Mouse (Mus musculus): Measurements from ENCODE around the gene Isy1. TPM values are rescaled to one million over a fixed set of nuclear protein-coding genes. Genes with fewer than 3 reads are reported as not detected.
"Not testable (repeated sequence)": the region's sequence is repeated elsewhere in the genome, so short reads cannot be mapped to it uniquely, and the experiment has no call there.

Gene Isy1
- polyA plus RNA-seq, 1 experiment, result 21.9 TPM

- Histone ChIP-seq H3K4me3 (replicated peaks; ENCODE audit: control insufficient read depth, low read depth, low read length) (peak overlapping the region; percentile 36), H3K27ac (ENCODE audit: control insufficient read depth, insufficient read depth, low read depth, low read length, poor library complexity) (peak overlapping the region; percentile 11), H3K4me1 (ENCODE audit: control insufficient read depth, insufficient read depth, low read length) (peaks cover 4% of the 10 kb centered on the region; the same call in 1 of the 2 replicates)
- 41% methylated on average over 1 of the region's 1 CpGs for WGBS
- no peak for TF ChIP-seq CTCF (IDR thresholded peaks at IDR 0.05; ENCODE audit: control insufficient read depth, insufficient read depth, low read length)
- no peak for TF ChIP-seq POLR2A (IDR thresholded peaks at IDR 0.05; ENCODE audit: borderline replicate concordance, control insufficient read depth, low read depth, low read length)
Measured at GRCm38 (mm10) chr6:87776663-87777062, 61.9 kb downstream of the Isy1 start.

GRCm38 (mm10) chr6:87775588-87776245 is 62.9 kb downstream of the Isy1 start:
- Histone ChIP-seq H3K4me1 (ENCODE audit: control insufficient read depth, insufficient read depth, low read length) (peaks cover 4% of the 10 kb centered on the region; the same call in 1 of the 2 replicates), H3K4me3 (replicated peaks; ENCODE audit: control insufficient read depth, low read depth, low read length) (no peak overlapping the region), H3K27ac (ENCODE audit: control insufficient read depth, insufficient read depth, low read depth, low read length, poor library complexity) (peak overlapping the region; percentile 74)
- TF ChIP-seq CTCF (IDR thresholded peaks at IDR 0.05; ENCODE audit: control insufficient read depth, insufficient read depth, low read length), result no peak
- no peak; the same call in 1 of the 2 replicates for TF ChIP-seq POLR2A (IDR thresholded peaks at IDR 0.05; ENCODE audit: borderline replicate concordance, control insufficient read depth, low read depth, low read length)
- WGBS, result 24% methylated on average over 3 of the region's 3 CpGs

GRCm38 (mm10) chr6:87774909-87775308 is 63.7 kb downstream of the Isy1 start:
- Histone ChIP-seq H3K4me1 (ENCODE audit: control insufficient read depth, insufficient read depth, low read length) (peaks cover 4% of the 10 kb centered on the region; the same call in 1 of the 2 replicates), H3K27ac (ENCODE audit: control insufficient read depth, insufficient read depth, low read depth, low read length, poor library complexity) (no peak overlapping the region), H3K4me3 (replicated peaks; ENCODE audit: control insufficient read depth, low read depth, low read length) (no peak overlapping the region)
- 70% methylated on average over 9 of the region's 9 CpGs for WGBS
- no peak for TF ChIP-seq POLR2A (IDR thresholded peaks at IDR 0.05; ENCODE audit: borderline replicate concordance, control insufficient read depth, low read depth, low read length)
- TF ChIP-seq CTCF (IDR thresholded peaks at IDR 0.05; ENCODE audit: control insufficient read depth, insufficient read depth, low read length), result no peak

- Histone ChIP-seq H3K4me1 (ENCODE audit: control insufficient read depth, insufficient read depth, low read length) (peaks cover 4% of the 10 kb centered on the region; the same call in 1 of the 2 replicates), H3K4me3 (replicated peaks; ENCODE audit: control insufficient read depth, low read depth, low read length) (no peak overlapping the region), H3K27ac (ENCODE audit: control insufficient read depth, insufficient read depth, low read depth, low read length, poor library complexity) (no peak overlapping the region)
- 30% methylated on average over 1 of the region's 1 CpGs for WGBS
- TF ChIP-seq CTCF (IDR thresholded peaks at IDR 0.05; ENCODE audit: control insufficient read depth, insufficient read depth, low read length) (no peak), POLR2A (IDR thresholded peaks at IDR 0.05; ENCODE audit: borderline replicate concordance, control insufficient read depth, low read depth, low read length) (no peak)
Measured at GRCm38 (mm10) chr6:87774466-87774865, 64.1 kb downstream of the Isy1 start.

GRCm38 (mm10) chr6:87770626-87771025 is 68.0 kb downstream of the Isy1 start:
- Histone ChIP-seq H3K4me3 (replicated peaks; ENCODE audit: control insufficient read depth, low read depth, low read length) (no peak overlapping the region), H3K4me1 (ENCODE audit: control insufficient read depth, insufficient read depth, low read length) (no peaks in the 10 kb centered on the region; the same call in 1 of the 2 replicates), H3K27ac (ENCODE audit: control insufficient read depth, insufficient read depth, low read depth, low read length, poor library complexity) (no peak overlapping the region)
- 7% methylated on average over 8 of the region's 8 CpGs for WGBS
- TF ChIP-seq CTCF (IDR thresholded peaks at IDR 0.05; ENCODE audit: control insufficient read depth, insufficient read depth, low read length) (no peak), POLR2A (IDR thresholded peaks at IDR 0.05; ENCODE audit: borderline replicate concordance, control insufficient read depth, low read depth, low read length) (no peak)

GRCm38 (mm10) chr6:87764296-87764695 is 74.3 kb downstream of the Isy1 start:
- H3K27ac ChIP-seq (ENCODE audit: control insufficient read depth, insufficient read depth, low read depth, low read length, poor library complexity); H3K4me1 ChIP-seq (ENCODE audit: control insufficient read depth, insufficient read depth, low read length): not testable (repeated sequence)

More at GRCm38 (mm10) chr6:87764296-87764695, 74.3 kb downstream of the Isy1 start:
- WGBS, result 89% methylated on average over 2 of the region's 2 CpGs
- not testable (repeated sequence) for H3K4me3 ChIP-seq (replicated peaks; ENCODE audit: control insufficient read depth, low read depth, low read length)

Other genes starting within 250 kb of the Isy1 start
- gene Prokr1, start 248.1 kb downstream of the Isy1 start, polyA plus RNA-seq (2011; ENCODE audit: insufficient read depth, insufficient read length, low replicate concordance, missing spikeins), result 1.6 and 2.0 TPM in 2 replicates
- gene Aplf, start 166.6 kb downstream of the Isy1 start, polyA plus RNA-seq (2011; ENCODE audit: insufficient read depth, insufficient read length, low replicate concordance, missing spikeins), result 13.0 and 16.8 TPM in 2 replicates
- gene Efcc1, start 107.9 kb downstream of the Isy1 start, polyA plus RNA-seq (2011; ENCODE audit: insufficient read depth, insufficient read length, low replicate concordance, missing spikeins), result 0.55 TPM in 1 of 2 replicates, not detected in the other
- gene Gp9, start 60.7 kb downstream of the Isy1 start, polyA plus RNA-seq (2011; ENCODE audit: insufficient read depth, insufficient read length, low replicate concordance, missing spikeins), result 49.0 and 59.4 TPM in 2 replicates
- gene Rab43, start 26.6 kb downstream of the Isy1 start, polyA plus RNA-seq (2011; ENCODE audit: insufficient read depth, insufficient read length, low replicate concordance, missing spikeins), result 31.2 and 44.9 TPM in 2 replicates
- gene Gm45140, start 3.0 kb downstream of the Isy1 start, polyA plus RNA-seq (2011; ENCODE audit: insufficient read depth, insufficient read length, low replicate concordance, missing spikeins), result 7.3 and 18.0 TPM in 2 replicates
- gene Cnbp, start 12.3 kb upstream of the Isy1 start, polyA plus RNA-seq (2011; ENCODE audit: insufficient read depth, insufficient read length, low replicate concordance, missing spikeins), result 180 and 237 TPM in 2 replicates
- 33.9 and 63.6 TPM in 2 replicates for gene Copg1, start 49.0 kb upstream of the Isy1 start, polyA plus RNA-seq (2011; ENCODE audit: insufficient read depth, insufficient read length, low replicate concordance, missing spikeins)
- 29.8 and 48.8 TPM in 2 replicates for gene Hmces, start 75.1 kb upstream of the Isy1 start, polyA plus RNA-seq (2011; ENCODE audit: insufficient read depth, insufficient read length, low replicate concordance, missing spikeins)
- gene H1fx, start 142.8 kb upstream of the Isy1 start, polyA plus RNA-seq (2011; ENCODE audit: insufficient read depth, insufficient read length, low replicate concordance, missing spikeins), result 4.6 and 4.8 TPM in 2 replicates
- gene Rab7, start 206.5 kb upstream of the Isy1 start, polyA plus RNA-seq (2011; ENCODE audit: insufficient read depth, insufficient read length, low replicate concordance, missing spikeins), result 49.6 and 72.1 TPM in 2 replicates
- 32.1 and 38.7 TPM in 2 replicates for gene Rpn1, start 245.7 kb upstream of the Isy1 start, polyA plus RNA-seq (2011; ENCODE audit: insufficient read depth, insufficient read length, low replicate concordance, missing spikeins)

Measured in bone marrow, adult 2 months (tissue).